In genomic region chr1:86424336-86424735, GRCm38 (mm10) we compare ENCODE assay signal across 17 mouse cellular contexts. TPM values are rescaled to one million over a fixed set of nuclear protein-coding genes. Genes with fewer than 3 reads are reported as not detected.
DNase-seq lines count a peak whose midpoint lies in the region; ATAC-seq and TF ChIP-seq lines count a peak whose summit lies in the region.
"Had no signal": no experiment of that assay in that cellular context is flagged by ENCODE, and none has a peak within 500 bp of the region (broad histone marks: within the 10 kb centered on the region; RNA-seq: fewer than 3 reads in every experiment).

No protein-coding gene starts in this region.

- no peaks in the 10 kb centered on the region for H3K27me3 ChIP-seq in liver, postnatal 0 days (ENCODE audit: insufficient read depth, low read length)
- no peaks in the 10 kb centered on the region for H3K27me3 ChIP-seq in embryonic facial prominence, embryonic 10.5 days (replicated peaks; ENCODE audit: low read depth, poor library complexity, severe bottlenecking)
- H3K27me3 ChIP-seq in hindbrain, embryonic 14.5 days (ENCODE audit: control insufficient read depth, insufficient read depth, low read length): no peaks in the 10 kb centered on the region
- H3K27me3 ChIP-seq in neural tube, embryonic 14.5 days (ENCODE audit: control insufficient read depth, insufficient read depth, low read length): no peaks in the 10 kb centered on the region
- no peaks in the 10 kb centered on the region for H3K27me3 ChIP-seq in intestine, postnatal 0 days (replicated peaks; ENCODE audit: control insufficient read depth, insufficient read depth, low read length)
- H3K27me3 ChIP-seq: limb, embryonic 15.5 days had no signal

- H3K9me3 ChIP-seq in liver, postnatal 0 days (ENCODE audit: low read length): no peaks in the 10 kb centered on the region
- H3K9me3 ChIP-seq in embryonic facial prominence, embryonic 10.5 days: no peaks in the 10 kb centered on the region
- H3K9me3 ChIP-seq in hindbrain, embryonic 14.5 days (ENCODE audit: control insufficient read depth, low read length): no peaks in the 10 kb centered on the region
- no peaks in the 10 kb centered on the region for H3K9me3 ChIP-seq in neural tube, embryonic 14.5 days (ENCODE audit: control insufficient read depth, low read length)
- no peaks in the 10 kb centered on the region for H3K9me3 ChIP-seq in intestine, postnatal 0 days (ENCODE audit: control insufficient read depth)
- H3K9me3 ChIP-seq: limb, embryonic 15.5 days had no signal

- 77% methylated on average over 1 of the region's 1 CpGs for WGBS in liver, postnatal 0 days (ENCODE audit: insufficient replicate concordance)
- WGBS in embryonic facial prominence, embryonic 10.5 days: 69% methylated on average over 1 of the region's 1 CpGs
- WGBS in hindbrain, embryonic 14.5 days: 74% methylated on average over 1 of the region's 1 CpGs
- 59% methylated on average over 1 of the region's 1 CpGs for WGBS in neural tube, embryonic 14.5 days
- WGBS in intestine, postnatal 0 days: 62% methylated on average over 1 of the region's 1 CpGs

- no peak overlapping the region for H3K9ac ChIP-seq in liver, postnatal 0 days (replicated peaks)
- H3K9ac ChIP-seq in hindbrain, embryonic 14.5 days: no peak overlapping the region
- no peak overlapping the region for H3K9ac ChIP-seq in neural tube, embryonic 14.5 days (replicated peaks; ENCODE audit: low read depth, low read length)
- H3K9ac ChIP-seq in intestine, postnatal 0 days (ENCODE audit: low read depth, low read length): no peak overlapping the region
- H3K9ac ChIP-seq: limb, embryonic 15.5 days had no signal

- no peak overlapping the region for H3K4me3 ChIP-seq in liver, postnatal 0 days (ENCODE audit: low read depth, low read length)
- no peak overlapping the region for H3K4me3 ChIP-seq in embryonic facial prominence, embryonic 10.5 days
- H3K4me3 ChIP-seq in hindbrain, embryonic 14.5 days (replicated peaks; ENCODE audit: low read length): no peak overlapping the region
- no peak overlapping the region for H3K4me3 ChIP-seq in neural tube, embryonic 14.5 days (ENCODE audit: low read depth, low read length)
- no peak overlapping the region for H3K4me3 ChIP-seq in intestine, postnatal 0 days (ENCODE audit: low read depth, low read length)
- H3K4me3 ChIP-seq: limb, embryonic 15.5 days had no signal

- DNase-seq in liver, postnatal 0 days: no peak
- DNase-seq in liver: no peak
- DNase-seq in embryonic facial prominence, embryonic 10.5 days (ENCODE audit: low spot score): no peak
- DNase-seq in hindbrain, embryonic 14.5 days (ENCODE audit: low spot score): no peak
- no peak for DNase-seq in right cerebral cortex, adult 2 months (ENCODE audit: low spot score in 2 of 2)
- DNase-seq in layer of hippocampus, adult 9-10 months (ENCODE audit: low spot score): no peak
- DNase-seq: cerebellum, postnatal 10 days; gastrocnemius, postnatal 14 days; heart, postnatal 10 days; kidney, adult 9 months; kidney, postnatal 36 days; lung, adult 18-20 months; lung, postnatal 36 days had no signal

- peak overlapping the region; percentile 50 for H3K27ac ChIP-seq in liver, postnatal 0 days (ENCODE audit: low read depth)
- H3K27ac ChIP-seq in embryonic facial prominence, embryonic 10.5 days (replicated peaks): peak overlapping the region; percentile 71; the same call in 1 of the 2 replicates
- H3K27ac ChIP-seq in hindbrain, embryonic 14.5 days: peak overlapping the region; percentile 38; the same call in 1 of the 2 replicates
- no peak overlapping the region; the same call in 1 of the 2 replicates for H3K27ac ChIP-seq in neural tube, embryonic 14.5 days (ENCODE audit: low read depth, low read length)
- no peak overlapping the region for H3K27ac ChIP-seq in intestine, postnatal 0 days (ENCODE audit: low read depth, low read length)
- H3K27ac ChIP-seq: limb, embryonic 15.5 days had no signal

- no peaks in the 10 kb centered on the region for H3K36me3 ChIP-seq in liver, postnatal 0 days (replicated peaks; ENCODE audit: insufficient read depth, low read length)
- no peaks in the 10 kb centered on the region for H3K36me3 ChIP-seq in embryonic facial prominence, embryonic 10.5 days (replicated peaks)
- no peaks in the 10 kb centered on the region for H3K36me3 ChIP-seq in hindbrain, embryonic 14.5 days (replicated peaks; ENCODE audit: control insufficient read depth, insufficient read depth)
- H3K36me3 ChIP-seq in neural tube, embryonic 14.5 days (ENCODE audit: control insufficient read depth, insufficient read depth, low read length): no peaks in the 10 kb centered on the region
- no peaks in the 10 kb centered on the region for H3K36me3 ChIP-seq in intestine, postnatal 0 days (ENCODE audit: control insufficient read depth, insufficient read depth)
- H3K36me3 ChIP-seq: limb, embryonic 15.5 days had no signal

- H3K4me2 ChIP-seq in liver, postnatal 0 days (ENCODE audit: low read depth, low read length): no peak overlapping the region
- no peak overlapping the region for H3K4me2 ChIP-seq in hindbrain, embryonic 14.5 days (replicated peaks)
- no peak overlapping the region for H3K4me2 ChIP-seq in neural tube, embryonic 14.5 days (ENCODE audit: low read depth, low read length)
- no peak overlapping the region for H3K4me2 ChIP-seq in intestine, postnatal 0 days (replicated peaks; ENCODE audit: low read depth)
- H3K4me2 ChIP-seq: limb, embryonic 15.5 days had no signal

- TF ChIP-seq EP300 in liver, postnatal 0 days (IDR thresholded peaks at IDR 0.05; ENCODE audit: low read depth): no peak

- no peaks in the 10 kb centered on the region for H3K4me1 ChIP-seq in liver, postnatal 0 days (ENCODE audit: insufficient read depth)
- peaks cover 25% of the 10 kb centered on the region for H3K4me1 ChIP-seq in embryonic facial prominence, embryonic 10.5 days
- H3K4me1 ChIP-seq in hindbrain, embryonic 14.5 days (replicated peaks; ENCODE audit: control insufficient read depth, insufficient read depth, low read length): peaks cover 14% of the 10 kb centered on the region
- H3K4me1 ChIP-seq in neural tube, embryonic 14.5 days (ENCODE audit: control insufficient read depth, insufficient read depth, low read length): 0 out of 2 replicates have a peak, but pooled peaks cover 4% of the 10 kb centered on the region
- no peaks in the 10 kb centered on the region for H3K4me1 ChIP-seq in intestine, postnatal 0 days (replicated peaks; ENCODE audit: control insufficient read depth, insufficient read depth, low read length)

- no peak for TF ChIP-seq CTCF in liver, postnatal 0 days (IDR thresholded peaks at IDR 0.05; ENCODE audit: low read depth)
- no peak for TF ChIP-seq CTCF in intestine, postnatal 0 days (IDR thresholded peaks at IDR 0.05; ENCODE audit: low read depth)

- ATAC-seq in liver, postnatal 0 days: no peak
- no peak for ATAC-seq in hindbrain, embryonic 14.5 days (ENCODE audit: low FRiP score)
- 0 out of 2 replicates have a peak, but pooled peaks have one; percentile 16 for ATAC-seq in neural tube, embryonic 14.5 days (ENCODE audit: low read depth)
- ATAC-seq in intestine, postnatal 0 days: no peak

RNA-seq across cellular contexts. Expression of gene Nmur1, which starts 1.7 kb away (rescaled TPM):
- not detected in 2 replicates for polyA plus RNA-seq in liver, postnatal 0 days (2015; fragmentation: Nextera tagmentation; extraction: Ambion mirVana)
- 0.24 TPM in 1 of 2 replicates, not detected in the other for polyA plus RNA-seq in embryonic facial prominence, embryonic 10.5 days (2016; fragmentation: Nextera tagmentation; extraction: Ambion mirVana)
- polyA plus RNA-seq in hindbrain, embryonic 14.5 days (2014; fragmentation: Nextera tagmentation; extraction: Ambion mirVana): not detected in 2 replicates
- not detected in 2 replicates for polyA plus RNA-seq in neural tube, embryonic 14.5 days (2014; fragmentation: Nextera tagmentation; extraction: Ambion mirVana)
- 4.3 and 4.5 TPM in 2 replicates for polyA plus RNA-seq in intestine, postnatal 0 days (2015; fragmentation: Nextera tagmentation; extraction: Ambion mirVana)
- polyA plus RNA-seq: limb, embryonic 15.5 days had no signal

RNA-seq across cellular contexts. Expression of gene Tex44, which starts 1.8 kb away (rescaled TPM):
- polyA plus RNA-seq in liver, postnatal 0 days (2015; fragmentation: Nextera tagmentation; extraction: Ambion mirVana): not detected in 2 replicates
- polyA plus RNA-seq in embryonic facial prominence, embryonic 10.5 days (2016; fragmentation: Nextera tagmentation; extraction: Ambion mirVana): not detected in 2 replicates
- polyA plus RNA-seq in hindbrain, embryonic 14.5 days (2014; fragmentation: Nextera tagmentation; extraction: Ambion mirVana): not detected in 2 replicates
- polyA plus RNA-seq in neural tube, embryonic 14.5 days (2014; fragmentation: Nextera tagmentation; extraction: Ambion mirVana): not detected in 2 replicates
- not detected in 2 replicates for polyA plus RNA-seq in intestine, postnatal 0 days (2015; fragmentation: Nextera tagmentation; extraction: Ambion mirVana)
- polyA plus RNA-seq: limb, embryonic 15.5 days; small intestine, adult 2 months had no signal

Comparison
In these comparisons a context has a peak if more than half of its experiments do, and no peak if none do; other contexts are left out.
1. H3K27ac ChIP-seq: peak in liver, postnatal 0 days (single experiment), embryonic facial prominence, embryonic 10.5 days (single experiment) and hindbrain, embryonic 14.5 days (single experiment); none in neural tube, embryonic 14.5 days (single experiment) and intestine, postnatal 0 days (single experiment).